Mouse (Mus musculus): ENCODE measurements at regions not wholly inside any gene's neighbourhood (a gene's known extent, or its start where the extent isn't known, plus 50 kb on each side); places are given as distances from the start of the nearest gene placed in this dataset.

- Histone ChIP-seq H3K27me3 (no peaks in the 10 kb centered on the region), H3K36me3 (no peaks in the 10 kb centered on the region), H3K4me1 (replicated peaks) (no peaks in the 10 kb centered on the region), H3K9ac (no peak overlapping the region), H3K9me3 (replicated peaks) (no peaks in the 10 kb centered on the region), H3K4me3 (replicated peaks) (no peak overlapping the region), H3K4me2 (no peak overlapping the region), H3K27ac (no peak overlapping the region)
- 77% methylated on average over 1 of the region's 1 CpGs for WGBS (ENCODE audit: insufficient replicate concordance)
- ATAC-seq (ENCODE audit: low read depth) = no peak
- DNase-seq = no peak
Observed at GRCm38 (mm10) chr2:46418281-46418680, 1301.1 kb upstream of the Zeb2 start.

GRCm38 (mm10) chr2:46402373-46403114, 1285.3 kb upstream of the Zeb2 start:
- H3K27me3 ChIP-seq = no peaks in the 10 kb centered on the region
- no peaks in the 10 kb centered on the region for H3K9me3 ChIP-seq (replicated peaks)
- H3K4me2 ChIP-seq = no peak overlapping the region
- H3K4me3 ChIP-seq (replicated peaks) = no peak overlapping the region
- H3K36me3 ChIP-seq = no peaks in the 10 kb centered on the region
- no peak overlapping the region for H3K27ac ChIP-seq
- DNase-seq (no peak), ATAC-seq (ENCODE audit: low read depth) (no peak)
- 57% methylated on average over 1 of the region's 1 CpGs for whole genome bisulfite sequencing (ENCODE audit: insufficient replicate concordance)
- H3K4me1 ChIP-seq (replicated peaks) = no peaks in the 10 kb centered on the region
- H3K9ac ChIP-seq = no peak overlapping the region

- DNase-seq = no peak
- Histone ChIP-seq H3K4me1 (replicated peaks) (no peaks in the 10 kb centered on the region), H3K4me3 (replicated peaks) (no peak overlapping the region), H3K9ac (no peak overlapping the region), H3K4me2 (no peak overlapping the region), H3K9me3 (replicated peaks) (no peaks in the 10 kb centered on the region), H3K27ac (no peak overlapping the region), H3K36me3 (no peaks in the 10 kb centered on the region), H3K27me3 (no peaks in the 10 kb centered on the region)
- WGBS (ENCODE audit: insufficient replicate concordance) = 60% methylated on average over 2 of the region's 2 CpGs
- no peak for ATAC-seq (ENCODE audit: low read depth)
Observed at GRCm38 (mm10) chr2:46394161-46394560, 1277.0 kb upstream of the Zeb2 start.

GRCm38 (mm10) chr2:46372847-46373461, 1255.8 kb upstream of the Zeb2 start:
- no peak overlapping the region for H3K27ac ChIP-seq
- H3K27me3 ChIP-seq = no peaks in the 10 kb centered on the region
- H3K4me2 ChIP-seq = no peak overlapping the region
- H3K4me1 ChIP-seq (replicated peaks) = peaks cover 9% of the 10 kb centered on the region; the same call in 1 of the 2 replicates
- DNase-seq = no peak
- no peak overlapping the region for H3K4me3 ChIP-seq (replicated peaks)
- H3K9ac ChIP-seq = no peak overlapping the region
- no peak for ATAC-seq (ENCODE audit: low read depth)
- H3K36me3 ChIP-seq = no peaks in the 10 kb centered on the region
- WGBS (ENCODE audit: insufficient replicate concordance) = 70% methylated on average over 3 of the region's 3 CpGs
- H3K9me3 ChIP-seq (replicated peaks) = no peaks in the 10 kb centered on the region

- WGBS (ENCODE audit: insufficient replicate concordance) = 47% methylated on average over 1 of the region's 1 CpGs
Observed at GRCm38 (mm10) chr2:46371755-46372154, 1254.6 kb upstream of the Zeb2 start.

GRCm38 (mm10) chr2:46370949-46371348, 1253.8 kb upstream of the Zeb2 start:
- Histone ChIP-seq H3K4me1 (replicated peaks) (peaks cover 9% of the 10 kb centered on the region; the same call in 1 of the 2 replicates), H3K9me3 (replicated peaks) (no peaks in the 10 kb centered on the region), H3K4me2 (no peak overlapping the region), H3K27me3 (no peaks in the 10 kb centered on the region), H3K4me3 (replicated peaks) (no peak overlapping the region), H3K36me3 (no peaks in the 10 kb centered on the region), H3K9ac (no peak overlapping the region), H3K27ac (no peak overlapping the region)
- 14% methylated on average over 5 of the region's 5 CpGs for WGBS (ENCODE audit: insufficient replicate concordance)
- DNase-seq (peak; percentile 32), ATAC-seq (ENCODE audit: low read depth) (peak; percentile 91)

More at GRCm38 (mm10) chr2:46371755-46372154, 1254.6 kb upstream of the Zeb2 start:
- Histone ChIP-seq H3K9ac (no peak overlapping the region), H3K4me3 (replicated peaks) (no peak overlapping the region), H3K4me1 (replicated peaks) (peaks cover 9% of the 10 kb centered on the region; the same call in 1 of the 2 replicates), H3K27me3 (no peaks in the 10 kb centered on the region), H3K4me2 (no peak overlapping the region), H3K27ac (no peak overlapping the region), H3K36me3 (no peaks in the 10 kb centered on the region), H3K9me3 (replicated peaks) (no peaks in the 10 kb centered on the region)
- no peak for ATAC-seq (ENCODE audit: low read depth)
- no peak for DNase-seq

GRCm38 (mm10) chr2:46368882-46369281, 1251.7 kb upstream of the Zeb2 start:
- Histone ChIP-seq H3K27ac (no peak overlapping the region), H3K27me3 (no peaks in the 10 kb centered on the region), H3K4me2 (no peak overlapping the region), H3K9ac (no peak overlapping the region), H3K36me3 (no peaks in the 10 kb centered on the region), H3K4me1 (replicated peaks) (peaks cover 9% of the 10 kb centered on the region; the same call in 1 of the 2 replicates), H3K4me3 (replicated peaks) (no peak overlapping the region), H3K9me3 (replicated peaks) (no peaks in the 10 kb centered on the region)
- DNase-seq (no peak), ATAC-seq (ENCODE audit: low read depth) (no peak)
- 88% methylated on average over 4 of the region's 4 CpGs for WGBS (ENCODE audit: insufficient replicate concordance)

GRCm38 (mm10) chr2:46366135-46366485, 1248.9 kb upstream of the Zeb2 start:
- H3K27me3 ChIP-seq = no peaks in the 10 kb centered on the region
- WGBS (ENCODE audit: insufficient replicate concordance) = 62% methylated on average over 3 of the region's 3 CpGs
- H3K9ac ChIP-seq = no peak overlapping the region
- DNase-seq (no peak), ATAC-seq (ENCODE audit: low read depth) (no peak)
- H3K4me1 ChIP-seq (replicated peaks) = peaks cover 7% of the 10 kb centered on the region; the same call in 1 of the 2 replicates
- no peak overlapping the region for H3K4me2 ChIP-seq
- no peak overlapping the region for H3K27ac ChIP-seq
- no peak overlapping the region for H3K4me3 ChIP-seq (replicated peaks)
- no peaks in the 10 kb centered on the region for H3K9me3 ChIP-seq (replicated peaks)
- H3K36me3 ChIP-seq = no peaks in the 10 kb centered on the region

- no peak overlapping the region for H3K4me3 ChIP-seq (replicated peaks)
- no peaks in the 10 kb centered on the region for H3K36me3 ChIP-seq
- peaks cover 2% of the 10 kb centered on the region; the same call in 1 of the 2 replicates for H3K4me1 ChIP-seq (replicated peaks)
- no peak overlapping the region for H3K4me2 ChIP-seq
- DNase-seq (no peak), ATAC-seq (ENCODE audit: low read depth) (no peak)
- WGBS (ENCODE audit: insufficient replicate concordance) = 56% methylated on average over 4 of the region's 4 CpGs
- H3K27ac ChIP-seq = no peak overlapping the region
- H3K9me3 ChIP-seq (replicated peaks) = no peaks in the 10 kb centered on the region
- no peak overlapping the region for H3K9ac ChIP-seq
- H3K27me3 ChIP-seq = no peaks in the 10 kb centered on the region
Observed at GRCm38 (mm10) chr2:46365428-46366134, 1248.4 kb upstream of the Zeb2 start.

- Histone ChIP-seq H3K9me3 (replicated peaks) (no peaks in the 10 kb centered on the region), H3K27me3 (no peaks in the 10 kb centered on the region), H3K9ac (no peak overlapping the region), H3K4me1 (replicated peaks) (no peaks in the 10 kb centered on the region), H3K4me3 (replicated peaks) (no peak overlapping the region), H3K36me3 (no peaks in the 10 kb centered on the region), H3K4me2 (no peak overlapping the region), H3K27ac (no peak overlapping the region)
- WGBS (ENCODE audit: insufficient replicate concordance) = 31% methylated on average over 4 of the region's 4 CpGs
- DNase-seq = no peak
- ATAC-seq (ENCODE audit: low read depth) = no peak
Observed at GRCm38 (mm10) chr2:46360049-46360712, 1243.0 kb upstream of the Zeb2 start.

GRCm38 (mm10) chr2:46358225-46358624, 1241.0 kb upstream of the Zeb2 start:
- H3K4me2 ChIP-seq = no peak overlapping the region
- no peaks in the 10 kb centered on the region for H3K4me1 ChIP-seq (replicated peaks)
- no peaks in the 10 kb centered on the region for H3K9me3 ChIP-seq (replicated peaks)
- no peak for ATAC-seq (ENCODE audit: low read depth)
- 67% methylated on average over 3 of the region's 3 CpGs for WGBS (ENCODE audit: insufficient replicate concordance)
- H3K9ac ChIP-seq = no peak overlapping the region
- no peak overlapping the region for H3K27ac ChIP-seq
- H3K36me3 ChIP-seq = no peaks in the 10 kb centered on the region
- DNase-seq = no peak
- H3K27me3 ChIP-seq = no peaks in the 10 kb centered on the region
- H3K4me3 ChIP-seq (replicated peaks) = no peak overlapping the region
